Mouse (Mus musculus): ENCODE results near the gene Hfe. TPM values are rescaled to one million over a fixed set of nuclear protein-coding genes. Genes with fewer than 3 reads are reported as not detected.
"Not testable (repeated sequence)": the region's sequence is repeated elsewhere in the genome, so short reads cannot be mapped to it uniquely, and the experiment has no call there.

Gene Hfe
- polyA plus RNA-seq, 1 experiment from 2014 or later = 7.7 TPM

- not testable (repeated sequence) for H3K9me3 ChIP-seq (replicated peaks); H3K27me3 ChIP-seq; H3K36me3 ChIP-seq
- peak; percentile 54 for ATAC-seq (replicated peaks; ENCODE audit: low FRiP score)
- H3K4me2 ChIP-seq = peak within 1 kb of the TSS; percentile 62
- under 1% methylated on average over 33 of the region's 47 CpGs for WGBS
- peak within 1 kb of the TSS; percentile 50 for H3K9ac ChIP-seq
- H3K4me1 ChIP-seq = peaks cover 17% of the 10 kb centered on the region
- peak within 1 kb of the TSS; percentile 98 for H3K27ac ChIP-seq
- H3K4me3 ChIP-seq (replicated peaks) = peak within 1 kb of the TSS; percentile 47
These were observed 40.3 kb upstream of the Hfe start, which contains the start of gene Hist1h2ab for GRCm38 (mm10) chr13:23750839-23751477. Gene Hist1h2ab, plus strand, starts transcription at chr13:23751126.

- Histone ChIP-seq H3K36me3 (no peaks in the 10 kb centered on the region), H3K27ac (peak overlapping the region; percentile 89), H3K9me3 (replicated peaks) (no peaks in the 10 kb centered on the region), H3K4me3 (replicated peaks) (no peak overlapping the region), H3K4me2 (no peak overlapping the region), H3K4me1 (peaks cover 17% of the 10 kb centered on the region), H3K27me3 (no peaks in the 10 kb centered on the region), H3K9ac (no peak overlapping the region)
- 92% methylated on average over 5 of the region's 5 CpGs for WGBS
- no peak for ATAC-seq (replicated peaks; ENCODE audit: low FRiP score)
These were observed 39.0 kb upstream of the Hfe start for GRCm38 (mm10) chr13:23749563-23750121.

- Histone ChIP-seq H3K4me1 (peaks cover 20% of the 10 kb centered on the region), H3K36me3 (no peaks in the 10 kb centered on the region), H3K4me3 (replicated peaks) (0 out of 2 replicates have a peak overlapping the region, but pooled peaks have one; percentile 52), H3K9me3 (replicated peaks) (no peaks in the 10 kb centered on the region), H3K27ac (peak overlapping the region; percentile 100), H3K27me3 (no peaks in the 10 kb centered on the region), H3K4me2 (peak overlapping the region; percentile 59), H3K9ac (no peak overlapping the region; the same call in 1 of the 2 replicates)
- ATAC-seq (replicated peaks; ENCODE audit: low FRiP score) = no peak
- 9% methylated on average over 4 of the region's 4 CpGs for WGBS
These were observed 37.2 kb upstream of the Hfe start for GRCm38 (mm10) chr13:23747892-23748288.

GRCm38 (mm10) chr13:23747081-23747891, 36.6 kb upstream of the Hfe start:
- Histone ChIP-seq H3K27ac (peak overlapping the region; percentile 100), H3K4me1 (peaks cover 20% of the 10 kb centered on the region), H3K9me3 (replicated peaks) (no peaks in the 10 kb centered on the region), H3K9ac (peak overlapping the region; percentile 60), H3K4me2 (peak overlapping the region; percentile 59), H3K36me3 (no peaks in the 10 kb centered on the region), H3K4me3 (replicated peaks) (peak overlapping the region; percentile 52), H3K27me3 (no peaks in the 10 kb centered on the region)
- peak; percentile 1; the same call in 1 of the 2 replicates for ATAC-seq (replicated peaks; ENCODE audit: low FRiP score)
- WGBS = 5% methylated on average over 13 of the region's 13 CpGs

- H3K4me3 ChIP-seq (replicated peaks) = peak within 1 kb of the TSS; percentile 52
- H3K36me3 ChIP-seq; H3K27me3 ChIP-seq; H3K9me3 ChIP-seq (replicated peaks): not testable (repeated sequence)
- peak; percentile 90 for ATAC-seq (replicated peaks; ENCODE audit: low FRiP score)
- peak within 1 kb of the TSS; percentile 60 for H3K9ac ChIP-seq
- peak within 1 kb of the TSS; percentile 66 for H3K4me2 ChIP-seq
- peak within 1 kb of the TSS; percentile 100 for H3K27ac ChIP-seq
- H3K4me1 ChIP-seq = peaks cover 24% of the 10 kb centered on the region
- under 1% methylated on average over 48 of the region's 58 CpGs for WGBS
These were observed 35.8 kb upstream of the Hfe start, which contains the start of gene Hist1h2bb for GRCm38 (mm10) chr13:23746201-23747080. Gene Hist1h2bb, plus strand, starts transcription at chr13:23746734.

- WGBS = 1% methylated on average over 25 of the region's 28 CpGs
These were observed 34.9 kb upstream of the Hfe start, which contains the start of gene Hist1h3c for GRCm38 (mm10) chr13:23745381-23746161. Gene Hist1h3c, minus strand, starts transcription at chr13:23745602.

GRCm38 (mm10) chr13:23744421-23745380, 34.0 kb upstream of the Hfe start:
- Histone ChIP-seq H3K4me3 (replicated peaks) (peak overlapping the region; percentile 52), H3K27me3 (no peaks in the 10 kb centered on the region), H3K4me1 (peaks cover 32% of the 10 kb centered on the region), H3K36me3 (no peaks in the 10 kb centered on the region), H3K9me3 (replicated peaks) (no peaks in the 10 kb centered on the region), H3K27ac (peak overlapping the region; percentile 100), H3K9ac (peak overlapping the region; percentile 61), H3K4me2 (peak overlapping the region; percentile 66)
- under 1% methylated on average over 23 of the region's 36 CpGs for WGBS
- ATAC-seq (replicated peaks; ENCODE audit: low FRiP score) = no peak

More at GRCm38 (mm10) chr13:23745381-23746161, 34.9 kb upstream of the Hfe start, which contains the start of gene Hist1h3c:
- H3K36me3 ChIP-seq = no peaks in the 10 kb centered on the region
- ATAC-seq (replicated peaks; ENCODE audit: low FRiP score) = peak; percentile 80
- no peaks in the 10 kb centered on the region for H3K27me3 ChIP-seq
- H3K4me1 ChIP-seq = peaks cover 28% of the 10 kb centered on the region
- peak within 1 kb of the TSS; percentile 100 for H3K27ac ChIP-seq
- H3K9ac ChIP-seq = peak within 1 kb of the TSS; percentile 61
- H3K4me3 ChIP-seq (replicated peaks) = peak within 1 kb of the TSS; percentile 52
- H3K4me2 ChIP-seq = peak within 1 kb of the TSS; percentile 66
- no peaks in the 10 kb centered on the region for H3K9me3 ChIP-seq (replicated peaks)

GRCm38 (mm10) chr13:23743963-23744362, 33.3 kb upstream of the Hfe start:
- no peak for ATAC-seq (replicated peaks; ENCODE audit: low FRiP score)
- peaks cover 32% of the 10 kb centered on the region for H3K4me1 ChIP-seq
- H3K27ac ChIP-seq = peak overlapping the region; percentile 100
- H3K27me3 ChIP-seq = no peaks in the 10 kb centered on the region
- peak overlapping the region; percentile 52 for H3K4me3 ChIP-seq (replicated peaks)
- H3K9me3 ChIP-seq (replicated peaks) = no peaks in the 10 kb centered on the region
- no peaks in the 10 kb centered on the region for H3K36me3 ChIP-seq
- WGBS = 48% methylated on average over 4 of the region's 4 CpGs
- H3K4me2 ChIP-seq = peak overlapping the region; percentile 66
- no peak overlapping the region for H3K9ac ChIP-seq

GRCm38 (mm10) chr13:23743215-23743614, 32.6 kb upstream of the Hfe start:
- Histone ChIP-seq H3K4me1 (peaks cover 27% of the 10 kb centered on the region), H3K9me3 (replicated peaks) (no peaks in the 10 kb centered on the region), H3K27ac (peak overlapping the region; percentile 4; the same call in 1 of the 2 replicates), H3K9ac (no peak overlapping the region), H3K4me3 (replicated peaks) (no peak overlapping the region), H3K27me3 (no peaks in the 10 kb centered on the region), H3K4me2 (no peak overlapping the region), H3K36me3 (no peaks in the 10 kb centered on the region)
- WGBS = 86% methylated on average over 5 of the region's 5 CpGs
- ATAC-seq (replicated peaks; ENCODE audit: low FRiP score) = no peak

- Histone ChIP-seq H3K9ac (no peak overlapping the region), H3K9me3 (replicated peaks) (no peaks in the 10 kb centered on the region), H3K27ac (no peak overlapping the region), H3K27me3 (no peaks in the 10 kb centered on the region), H3K4me3 (replicated peaks) (no peak overlapping the region), H3K4me1 (peaks cover 19% of the 10 kb centered on the region), H3K4me2 (no peak overlapping the region), H3K36me3 (no peaks in the 10 kb centered on the region)
- ATAC-seq (replicated peaks; ENCODE audit: low FRiP score) = no peak
These were observed 31.4 kb upstream of the Hfe start for GRCm38 (mm10) chr13:23742007-23742406.
